Mouse (Mus musculus) ES-E14 (cell line): ENCODE measurements around the gene Zbtb20.

Experiments
- CHD2 ChIP-seq: IDR thresholded peaks from 2 replicates; pipeline ENCODE4 v1.6.1; 2014; ENCODE audit warnings: mild to moderate bottlenecking, low read depth, low read length, inconsistent platforms
- HCFC1 ChIP-seq: IDR thresholded peaks from 2 replicates; pipeline ENCODE4 v1.6.1; 2012; ENCODE audit warnings: low read length, inconsistent platforms, borderline replicate concordance; ENCODE audit not compliant: insufficient read depth
- MAFK ChIP-seq: IDR thresholded peaks from 2 replicates; pipeline ENCODE4 v1.6.1; 2014; ENCODE audit warnings: mild to moderate bottlenecking, low read depth, low read length, inconsistent platforms; ENCODE audit not compliant: insufficient read depth
- ZC3H11A ChIP-seq: IDR thresholded peaks from 2 replicates; pipeline ENCODE4 v1.6.1; 2012; ENCODE audit warnings: low read depth, mild to moderate bottlenecking, inconsistent platforms, low read length, borderline replicate concordance

- TF ChIP-seq CHD2, result no peak
- no peak for TF ChIP-seq ZC3H11A
- TF ChIP-seq HCFC1, result no peak
- no peak for TF ChIP-seq MAFK
Measured at GRCm38 (mm10) chr16:43524179-43524578, 648.5 kb downstream of the Zbtb20 start.
